Mouse (Mus musculus) stomach, postnatal 0 days (tissue): ENCODE measurements around the gene Slc30a5. TPM values are rescaled to one million over a fixed set of nuclear protein-coding genes. Genes with fewer than 3 reads are reported as not detected.

Experiments
- ATAC-seq: fragments of 200-750 bp; cut with Nextera tagmentation; 2 replicates; pipeline ENCODE4 v1.8.0; 2017; ENCODE audit not compliant: low FRiP score, low TSS enrichment
- DNase-seq: peaks from one replicate; pipeline ENCODE4 v3.0.0-alpha.2; 2016; ENCODE audit warnings: low spot score
- H3K27ac ChIP-seq: fragments of 300-500 bp; sonication (generic); replicated peaks from 2 replicates; pipeline ENCODE4 v1.5.1; 2014; ENCODE audit warnings: mild to moderate bottlenecking, control low read depth
- H3K27me3 ChIP-seq: fragments of 300-500 bp; sonication (generic); 2 replicates; pipeline ENCODE4 v1.6.1; 2014; ENCODE audit warnings: low read length; ENCODE audit not compliant: control insufficient read depth, insufficient read depth
- H3K36me3 ChIP-seq: fragments of 300-500 bp; sonication (generic); 2 replicates; pipeline ENCODE4 v1.6.1; 2014; ENCODE audit warnings: low read length, mixed read lengths; ENCODE audit not compliant: control insufficient read depth, insufficient read depth
- H3K4me1 ChIP-seq: fragments of 300-500 bp; sonication (generic); replicated peaks from 2 replicates; pipeline ENCODE4 v1.6.1; 2014; ENCODE audit warnings: antibody characterized with exemption; ENCODE audit not compliant: control insufficient read depth, insufficient read depth
- H3K4me2 ChIP-seq: fragments of 300-500 bp; sonication (generic); replicated peaks from 2 replicates; pipeline ENCODE4 v1.6.1; 2014; ENCODE audit warnings: low read depth, mild to moderate bottlenecking, control low read depth, moderate library complexity
- H3K4me3 ChIP-seq: fragments of 300-500 bp; sonication (generic); 2 replicates; pipeline ENCODE4 v1.5.1; 2014; ENCODE audit warnings: low read depth, low read length, control low read depth
- H3K9ac ChIP-seq: fragments of 300-500 bp; sonication (generic); 2 replicates; pipeline ENCODE4 v1.6.1; 2014; ENCODE audit warnings: mild to moderate bottlenecking, low read length, control low read depth, mixed read lengths
- H3K9me3 ChIP-seq: fragments of 300-500 bp; sonication (generic); 2 replicates; pipeline ENCODE4 v1.6.1; 2016; ENCODE audit warnings: low read length; ENCODE audit not compliant: control insufficient read depth
- CTCF ChIP-seq: IDR thresholded peaks from 2 replicates; pipeline ENCODE4 v1.5.1; 2016; ENCODE audit warnings: antibody characterized with exemption, low read depth, mild to moderate bottlenecking, moderate library complexity
- EP300 ChIP-seq: optimal IDR thresholded peaks from 2 replicates; pipeline ENCODE3; 2016; ENCODE audit warnings: antibody characterized with exemption
- WGBS: fragments of 180-500 bp; shearing (Covaris S2); extraction: QIAGEN DNeasy Blood & Tissue Kit; methylation state at CpG from one replicate; pipeline ENCODE4 v1.1.7; 2014; 5-methylcytosine and 5-hydroxymethylcytosine counted together
- polyA plus RNA-seq: library from polyadenylated mRNA; unstranded; fragments of >200 nt; fragmentation: Nextera tagmentation; extraction: Ambion mirVana; gene quantifications from 2 replicates; pipeline ENCODE4 v1.2.1, GENCODE M21; 2015

Gene Slc30a5
- polyA plus RNA-seq, 1 experiment from 2014 or later = 38.3 TPM

GRCm38 (mm10) chr13:100875103-100875502 is 41.9 kb upstream of the Slc30a5 start:
- no peak for TF ChIP-seq EP300
- no peak for TF ChIP-seq CTCF
- Histone ChIP-seq H3K9ac (no peak overlapping the region), H3K4me3 (no peak overlapping the region), H3K36me3 (no peaks in the 10 kb centered on the region), H3K27ac (no peak overlapping the region), H3K4me2 (no peak overlapping the region), H3K27me3 (no peaks in the 10 kb centered on the region), H3K4me1 (no peaks in the 10 kb centered on the region), H3K9me3 (no peaks in the 10 kb centered on the region)
- DNase-seq (no peak), ATAC-seq (no peak)
- 85% methylated on average over 4 of the region's 4 CpGs for WGBS

DNA sequence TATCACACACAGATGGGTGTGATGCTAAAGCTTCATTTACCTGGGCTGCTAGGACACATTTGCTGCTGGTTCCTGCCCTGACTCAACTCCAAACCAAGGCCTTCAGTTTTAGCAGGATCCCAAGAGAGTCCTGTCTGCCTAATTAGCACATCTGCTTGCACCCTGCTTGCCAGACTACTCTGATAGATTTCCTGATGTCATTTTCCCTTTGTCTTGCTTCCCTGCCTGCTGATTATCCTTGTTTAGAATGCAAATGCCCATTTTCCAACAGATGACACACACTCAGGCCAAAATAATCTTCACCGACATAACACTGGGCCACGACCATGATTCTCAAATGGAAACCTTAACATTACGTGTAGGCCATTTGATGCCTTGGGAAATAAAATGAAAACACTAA is 41.4 kb upstream of the Slc30a5 start:
- no peak overlapping the region for H3K4me2 ChIP-seq
- no peak overlapping the region for H3K9ac ChIP-seq
- TF ChIP-seq CTCF = no peak
- TF ChIP-seq EP300 = no peak
- no peak overlapping the region for H3K27ac ChIP-seq
- H3K4me3 ChIP-seq = no peak overlapping the region
- 77% methylated on average over 3 of the region's 3 CpGs for WGBS
- DNase-seq (no peak), ATAC-seq (no peak)
- no peaks in the 10 kb centered on the region for H3K27me3 ChIP-seq
- no peaks in the 10 kb centered on the region for H3K9me3 ChIP-seq
- H3K4me1 ChIP-seq = no peaks in the 10 kb centered on the region
- H3K36me3 ChIP-seq = no peaks in the 10 kb centered on the region

- Histone ChIP-seq H3K9me3 (no peaks in the 10 kb centered on the region), H3K4me3 (no peak overlapping the region), H3K9ac (no peak overlapping the region), H3K4me1 (no peaks in the 10 kb centered on the region), H3K36me3 (no peaks in the 10 kb centered on the region), H3K27ac (no peak overlapping the region), H3K27me3 (no peaks in the 10 kb centered on the region), H3K4me2 (no peak overlapping the region)
- no peak for DNase-seq
- no peak for TF ChIP-seq EP300
- TF ChIP-seq CTCF = no peak
- WGBS = 76% methylated on average over 8 of the region's 8 CpGs
- ATAC-seq = no peak
Observed at GRCm38 (mm10) chr13:100873530-100873929, 40.3 kb upstream of the Slc30a5 start.

GRCm38 (mm10) chr13:100871445-100872171 is 38.4 kb upstream of the Slc30a5 start:
- no peaks in the 10 kb centered on the region for H3K36me3 ChIP-seq
- H3K27me3 ChIP-seq = no peaks in the 10 kb centered on the region
- ATAC-seq = peak; percentile 12; the same call in 1 of the 2 replicates
- H3K4me3 ChIP-seq = no peak overlapping the region
- H3K9ac ChIP-seq = no peak overlapping the region
- 51% methylated on average over 11 of the region's 11 CpGs for WGBS
- H3K9me3 ChIP-seq = no peaks in the 10 kb centered on the region
- DNase-seq = no peak
- no peak overlapping the region for H3K4me2 ChIP-seq
- no peak overlapping the region for H3K27ac ChIP-seq
- no peak for TF ChIP-seq EP300
- no peak for TF ChIP-seq CTCF
- H3K4me1 ChIP-seq = no peaks in the 10 kb centered on the region

DNA sequence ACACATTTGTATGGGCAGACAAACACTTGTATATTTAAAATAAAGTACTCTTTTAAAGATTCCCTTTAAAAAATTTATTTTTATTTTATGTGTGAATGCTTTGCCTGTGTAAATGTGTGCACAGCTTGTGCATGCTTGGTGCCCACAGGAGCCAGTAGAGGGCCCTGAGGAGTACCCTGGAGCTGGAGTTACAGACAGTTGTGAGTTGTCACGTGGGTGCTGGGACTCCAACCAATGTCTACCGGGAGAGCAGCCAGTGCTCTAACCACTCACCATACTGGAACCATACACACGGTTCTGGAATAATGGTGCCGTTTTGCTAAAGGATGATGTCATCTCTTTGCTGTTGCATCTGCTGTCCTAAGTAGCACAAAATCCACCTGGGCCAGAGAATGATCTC is 36.6 kb upstream of the Slc30a5 start:
- TF ChIP-seq CTCF (no peak), EP300 (no peak)

GRCm38 (mm10) chr13:100866311-100866710 is 33.1 kb upstream of the Slc30a5 start:
- H3K9me3 ChIP-seq = no peaks in the 10 kb centered on the region
- TF ChIP-seq EP300 = no peak
- no peak for TF ChIP-seq CTCF
- no peaks in the 10 kb centered on the region for H3K27me3 ChIP-seq
- ATAC-seq = no peak
- H3K4me1 ChIP-seq = no peaks in the 10 kb centered on the region
- DNase-seq = no peak
- no peak overlapping the region for H3K4me2 ChIP-seq
- no peaks in the 10 kb centered on the region for H3K36me3 ChIP-seq
- H3K27ac ChIP-seq = no peak overlapping the region
- H3K9ac ChIP-seq = no peak overlapping the region
- 55% methylated on average over 6 of the region's 6 CpGs for WGBS
- H3K4me3 ChIP-seq = no peak overlapping the region

More for the DNA sequence above, 36.6 kb upstream of the Slc30a5 start:
- Histone ChIP-seq H3K27ac (no peak overlapping the region), H3K4me2 (no peak overlapping the region), H3K4me3 (no peak overlapping the region), H3K27me3 (no peaks in the 10 kb centered on the region), H3K4me1 (no peaks in the 10 kb centered on the region), H3K9me3 (no peaks in the 10 kb centered on the region), H3K36me3 (no peaks in the 10 kb centered on the region), H3K9ac (no peak overlapping the region)
- ATAC-seq (no peak), DNase-seq (no peak)
- WGBS = 74% methylated on average over 4 of the region's 4 CpGs
